Mouse (Mus musculus) midbrain, embryonic 13.5 days (tissue): ENCODE measurements around the gene Rgs12. TPM values are rescaled to one million over a fixed set of nuclear protein-coding genes. Genes with fewer than 3 reads are reported as not detected.

Experiments
- ATAC-seq: fragments of 200-750 bp; cut with Nextera tagmentation; 2 replicates; pipeline ENCODE4 v1.8.0; 2017; ENCODE audit warnings: mild to moderate bottlenecking, moderate TSS enrichment, moderate library complexity
- H3K27ac ChIP-seq: fragments of 300-500 bp; sonication (generic); 2 replicates; pipeline ENCODE4 v1.5.1; 2015; ENCODE audit warnings: inconsistent platforms, mild to moderate bottlenecking, moderate library complexity
- H3K27me3 ChIP-seq: fragments of 300-500 bp; sonication (generic); 2 replicates; pipeline ENCODE4 v1.6.1; 2015; ENCODE audit warnings: mild to moderate bottlenecking, inconsistent platforms
- H3K36me3 ChIP-seq: fragments of 300-500 bp; sonication (generic); 2 replicates; pipeline ENCODE4 v1.6.1; 2015; ENCODE audit warnings: mild to moderate bottlenecking, inconsistent platforms
- H3K4me1 ChIP-seq: fragments of 300-500 bp; sonication (generic); replicated peaks from 2 replicates; pipeline ENCODE4 v1.6.1; 2015; ENCODE audit warnings: inconsistent platforms
- H3K4me2 ChIP-seq: fragments of 300-500 bp; sonication (generic); replicated peaks from 2 replicates; pipeline ENCODE4 v1.6.1; 2015; ENCODE audit warnings: moderate library complexity, mild to moderate bottlenecking, inconsistent platforms
- H3K4me3 ChIP-seq: fragments of 300-500 bp; sonication (generic); replicated peaks from 2 replicates; pipeline ENCODE4 v1.5.1; 2015; ENCODE audit warnings: mild to moderate bottlenecking, inconsistent platforms
- H3K9ac ChIP-seq: fragments of 300-500 bp; sonication (generic); replicated peaks from 2 replicates; pipeline ENCODE4 v1.6.1; 2015; ENCODE audit warnings: mild to moderate bottlenecking, inconsistent platforms
- H3K9me3 ChIP-seq: fragments of 300-500 bp; sonication (generic); 2 replicates; pipeline ENCODE4 v1.6.1; 2016; ENCODE audit warnings: mild to moderate bottlenecking, inconsistent platforms
- WGBS: fragments of 180-500 bp; shearing (Covaris S2); methylation state at CpG from one replicate; pipeline ENCODE4 v1.1.7; 2015; 5-methylcytosine and 5-hydroxymethylcytosine counted together
- polyA plus RNA-seq: library from polyadenylated mRNA; unstranded; fragments of >200 nt; fragmentation: Nextera tagmentation; extraction: Ambion mirVana; gene quantifications from 2 replicates; pipeline ENCODE4 v1.2.1, GENCODE M21; 2015

The Rgs12 gene
- polyA plus RNA-seq, 1 experiment from 2014 or later, result 72.3 TPM

- H3K27ac ChIP-seq, result no peak overlapping the region
- H3K9me3 ChIP-seq, result 0 out of 2 replicates have a peak, but pooled peaks cover 4% of the 10 kb centered on the region
- no peak overlapping the region for H3K4me2 ChIP-seq
- no peak overlapping the region for H3K4me3 ChIP-seq
- H3K27me3 ChIP-seq, result no peaks in the 10 kb centered on the region
- 74% methylated on average over 5 of the region's 5 CpGs for WGBS
- H3K9ac ChIP-seq, result no peak overlapping the region
- no peaks in the 10 kb centered on the region for H3K4me1 ChIP-seq
- no peaks in the 10 kb centered on the region for H3K36me3 ChIP-seq
- no peak for ATAC-seq
These were observed 101.3 kb downstream of the Rgs12 start for GRCm38 (mm10) chr5:35050541-35050940.

- no peak overlapping the region for H3K4me2 ChIP-seq
- H3K27me3 ChIP-seq, result peaks cover 31% of the 10 kb centered on the region
- no peak overlapping the region for H3K9ac ChIP-seq
- H3K27ac ChIP-seq, result no peak overlapping the region
- peaks cover 20% of the 10 kb centered on the region for H3K4me1 ChIP-seq
- H3K9me3 ChIP-seq, result 0 out of 2 replicates have a peak, but pooled peaks cover 4% of the 10 kb centered on the region
- no peak for ATAC-seq
- H3K36me3 ChIP-seq, result no peaks in the 10 kb centered on the region
- WGBS, result 93% methylated on average over 3 of the region's 3 CpGs
- no peak overlapping the region for H3K4me3 ChIP-seq
These were observed 105.4 kb downstream of the Rgs12 start for GRCm38 (mm10) chr5:35054628-35055027.

DNA sequence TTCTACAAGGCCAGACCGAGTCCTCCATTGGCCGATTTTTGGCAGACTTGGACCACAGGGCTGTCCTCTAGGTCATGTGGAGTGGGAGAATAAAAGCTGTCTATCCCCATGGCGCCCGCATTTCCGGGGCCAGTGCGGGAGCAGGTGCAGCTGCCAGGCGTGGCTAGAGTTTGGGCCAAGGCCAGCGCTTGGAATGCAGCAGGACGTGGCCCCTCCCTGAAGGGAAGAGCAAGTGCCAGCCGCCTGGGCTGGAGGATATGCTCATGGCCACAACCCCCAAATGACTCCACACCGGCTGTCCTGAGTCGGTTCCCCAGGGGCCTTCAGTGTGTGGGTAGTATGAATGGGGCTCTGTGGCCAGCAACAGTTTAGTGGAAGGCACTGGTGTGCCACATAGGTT is 105.8 kb downstream of the Rgs12 start:
- 0 out of 2 replicates have a peak, but pooled peaks cover 4% of the 10 kb centered on the region for H3K9me3 ChIP-seq
- no peak overlapping the region for H3K27ac ChIP-seq
- peaks cover 20% of the 10 kb centered on the region for H3K4me1 ChIP-seq
- 76% methylated on average over 12 of the region's 12 CpGs for WGBS
- no peak overlapping the region for H3K9ac ChIP-seq
- no peaks in the 10 kb centered on the region for H3K36me3 ChIP-seq
- no peak overlapping the region for H3K4me2 ChIP-seq
- H3K4me3 ChIP-seq, result no peak overlapping the region
- ATAC-seq, result no peak
- peaks cover 31% of the 10 kb centered on the region for H3K27me3 ChIP-seq

DNA sequence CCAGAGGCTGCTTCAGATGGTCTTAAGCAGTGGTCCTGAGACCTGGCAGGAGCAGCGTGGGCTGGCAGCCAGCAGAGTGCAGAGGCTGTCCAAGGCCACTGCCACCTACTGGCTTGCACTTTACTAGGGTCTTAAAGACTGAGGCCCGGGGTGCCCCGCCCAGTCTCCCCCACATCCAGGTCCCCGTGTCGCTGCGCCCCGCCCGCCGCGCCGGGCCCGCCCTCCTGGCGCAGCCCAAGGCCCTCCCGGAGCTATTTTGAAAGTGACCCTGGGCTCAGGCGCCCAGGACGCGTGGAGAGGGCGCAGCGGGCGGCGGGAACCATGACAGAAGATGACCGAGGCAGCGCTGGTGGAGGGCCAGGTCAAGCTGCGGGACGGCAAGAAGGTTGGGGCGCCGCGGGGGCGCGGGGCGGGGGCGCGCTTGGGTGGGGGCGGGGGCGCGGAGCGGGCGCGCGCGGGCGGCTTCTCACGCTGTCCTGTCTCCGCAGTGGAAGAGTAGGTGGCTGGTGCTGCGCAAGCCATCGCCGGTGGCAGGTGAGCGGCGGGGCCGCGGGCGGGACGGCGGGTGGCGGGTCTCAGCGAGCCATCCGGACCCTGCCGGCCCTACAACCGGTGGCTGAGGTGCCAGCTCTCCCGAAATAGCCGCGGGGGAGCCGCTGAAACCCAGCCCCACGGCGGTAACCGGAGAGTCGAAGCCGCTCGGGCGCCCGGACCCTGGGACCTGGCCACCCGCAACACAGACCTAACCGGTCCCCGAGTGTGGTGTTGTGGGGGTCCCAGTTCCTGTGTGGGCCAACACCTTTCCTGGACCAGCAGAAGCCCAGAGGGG is 107.6 kb downstream of the Rgs12 start, which contains the start of gene Dok7:
TSS of gene Dok7 (plus strand) at position 163 of the 829 bp plus-strand sequence.
- Histone ChIP-seq H3K4me1 (peaks cover 20% of the 10 kb centered on the region), H3K9me3 (0 out of 2 replicates have a peak, but pooled peaks cover under 1% of the 10 kb centered on the region), H3K4me3 (peak within 1 kb of the TSS; percentile 54), H3K9ac (peak within 1 kb of the TSS; percentile 73), H3K27ac (no peak within 1 kb of the TSS; the same call in 1 of the 2 replicates), H3K27me3 (peaks cover 31% of the 10 kb centered on the region), H3K36me3 (no peaks in the 10 kb centered on the region), H3K4me2 (peak within 1 kb of the TSS; percentile 90)
- ATAC-seq, result peak; percentile 66
- under 1% methylated on average over 60 of the region's 74 CpGs for WGBS

- H3K4me3 ChIP-seq, result peak overlapping the region; percentile 54
- ATAC-seq, result no peak
- peak overlapping the region; percentile 90 for H3K4me2 ChIP-seq
- peaks cover 31% of the 10 kb centered on the region for H3K27me3 ChIP-seq
- H3K27ac ChIP-seq, result no peak overlapping the region
- no peaks in the 10 kb centered on the region for H3K9me3 ChIP-seq
- H3K4me1 ChIP-seq, result peaks cover 20% of the 10 kb centered on the region
- peak overlapping the region; percentile 73; the same call in 1 of the 2 replicates for H3K9ac ChIP-seq
- no peaks in the 10 kb centered on the region for H3K36me3 ChIP-seq
- 19% methylated on average over 4 of the region's 4 CpGs for WGBS
These were observed 108.3 kb downstream of the Rgs12 start for GRCm38 (mm10) chr5:35057582-35057981.

GRCm38 (mm10) chr5:35058216-35058615 is 109.0 kb downstream of the Rgs12 start:
- no peak overlapping the region for H3K27ac ChIP-seq
- peaks cover 20% of the 10 kb centered on the region for H3K4me1 ChIP-seq
- H3K9me3 ChIP-seq, result no peaks in the 10 kb centered on the region
- 61% methylated on average over 1 of the region's 1 CpGs for WGBS
- no peak for ATAC-seq
- peak overlapping the region; percentile 90; the same call in 1 of the 2 replicates for H3K4me2 ChIP-seq
- peak overlapping the region; percentile 54; the same call in 1 of the 2 replicates for H3K4me3 ChIP-seq
- H3K9ac ChIP-seq, result no peak overlapping the region
- H3K36me3 ChIP-seq, result no peaks in the 10 kb centered on the region
- H3K27me3 ChIP-seq, result peaks cover 31% of the 10 kb centered on the region

DNA sequence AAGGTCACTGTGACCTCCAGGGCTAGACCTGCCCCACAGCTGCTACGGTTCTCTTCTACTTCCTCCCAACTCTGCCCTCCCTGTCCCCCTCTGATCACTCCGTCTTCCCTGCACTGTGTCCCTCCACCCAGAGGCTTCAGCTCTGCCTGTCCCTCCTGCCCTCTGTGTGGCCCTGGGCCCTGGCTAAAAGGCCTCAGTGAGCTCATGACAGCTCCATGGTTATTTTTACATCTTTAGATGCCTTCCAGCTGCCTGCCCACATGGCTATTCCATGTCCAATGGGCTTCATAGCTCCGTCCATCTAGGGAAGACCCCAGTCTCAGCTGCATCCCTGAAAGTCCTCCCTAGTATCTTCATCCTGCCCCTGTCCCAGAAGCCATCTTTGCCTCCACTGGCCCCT is 110.9 kb downstream of the Rgs12 start:
- Histone ChIP-seq H3K9me3 (no peaks in the 10 kb centered on the region), H3K4me3 (no peak overlapping the region), H3K27me3 (peaks cover 31% of the 10 kb centered on the region), H3K4me1 (peaks cover 20% of the 10 kb centered on the region), H3K4me2 (no peak overlapping the region), H3K27ac (no peak overlapping the region), H3K36me3 (no peaks in the 10 kb centered on the region), H3K9ac (no peak overlapping the region)
- no peak for ATAC-seq
- WGBS, result 73% methylated on average over 3 of the region's 3 CpGs

GRCm38 (mm10) chr5:35069841-35070240 is 120.6 kb downstream of the Rgs12 start:
- WGBS, result 83% methylated on average over 2 of the region's 2 CpGs
- no peaks in the 10 kb centered on the region for H3K9me3 ChIP-seq
- no peak overlapping the region for H3K4me3 ChIP-seq
- H3K4me2 ChIP-seq, result no peak overlapping the region
- no peak overlapping the region for H3K9ac ChIP-seq
- no peak overlapping the region for H3K27ac ChIP-seq
- no peaks in the 10 kb centered on the region for H3K36me3 ChIP-seq
- H3K4me1 ChIP-seq, result peaks cover 16% of the 10 kb centered on the region; the same call in 1 of the 2 replicates
- ATAC-seq, result no peak
- H3K27me3 ChIP-seq, result no peaks in the 10 kb centered on the region

- H3K4me2 ChIP-seq, result no peak overlapping the region
- no peak overlapping the region for H3K27ac ChIP-seq
- 83% methylated on average over 8 of the region's 8 CpGs for WGBS
- H3K4me1 ChIP-seq, result peaks cover 16% of the 10 kb centered on the region; the same call in 1 of the 2 replicates
- H3K27me3 ChIP-seq, result no peaks in the 10 kb centered on the region
- no peaks in the 10 kb centered on the region for H3K36me3 ChIP-seq
- ATAC-seq, result no peak
- H3K9me3 ChIP-seq, result no peaks in the 10 kb centered on the region
- H3K9ac ChIP-seq, result no peak overlapping the region
- no peak overlapping the region for H3K4me3 ChIP-seq
These were observed 121.1 kb downstream of the Rgs12 start for GRCm38 (mm10) chr5:35070314-35070713.

DNA sequence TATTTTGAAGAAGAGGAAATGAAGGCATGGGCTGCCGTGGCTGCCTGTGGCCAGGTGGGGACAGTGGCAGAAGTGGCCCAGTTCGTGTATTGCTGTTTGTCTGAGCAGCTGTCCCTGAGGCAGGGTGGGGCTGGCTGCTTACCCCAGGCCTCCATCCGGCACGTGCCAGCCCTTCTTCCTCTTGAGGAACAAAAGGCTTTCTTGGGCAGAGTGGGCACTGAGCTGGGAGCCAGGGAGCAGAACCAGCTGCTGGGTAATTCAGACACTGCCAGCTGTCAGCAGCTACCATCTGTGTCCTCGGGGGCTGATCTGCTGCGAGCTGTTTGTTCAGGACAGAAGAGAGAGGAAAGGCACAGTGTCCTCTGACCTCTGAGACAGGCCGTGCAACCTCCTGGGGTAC is 121.7 kb downstream of the Rgs12 start:
- Histone ChIP-seq H3K4me1 (peaks cover 16% of the 10 kb centered on the region; the same call in 1 of the 2 replicates), H3K4me3 (no peak overlapping the region), H3K9me3 (no peaks in the 10 kb centered on the region), H3K27me3 (no peaks in the 10 kb centered on the region), H3K36me3 (no peaks in the 10 kb centered on the region), H3K4me2 (no peak overlapping the region), H3K27ac (no peak overlapping the region), H3K9ac (no peak overlapping the region; the same call in 1 of the 2 replicates)
- peak; percentile 77 for ATAC-seq
- WGBS, result 42% methylated on average over 7 of the region's 7 CpGs

DNA sequence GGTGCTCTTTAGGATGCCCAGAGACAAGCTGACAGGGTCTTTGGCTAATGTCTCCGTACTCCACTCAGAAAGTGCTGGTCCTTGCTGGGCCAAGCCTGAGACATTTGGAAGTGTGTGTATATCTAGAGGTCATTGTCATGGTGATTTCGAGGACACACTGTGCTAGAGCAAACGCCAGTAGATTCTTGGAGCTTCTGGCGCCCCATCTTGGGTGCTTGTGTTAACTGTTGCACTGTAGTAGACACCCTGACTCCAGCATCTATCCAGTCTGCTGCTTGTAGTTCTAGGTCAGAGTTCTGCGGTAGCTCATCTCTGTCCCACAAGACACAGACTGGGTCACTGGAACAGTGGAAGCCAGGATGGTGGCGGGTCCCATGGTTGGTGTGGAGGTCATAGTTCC is 122.6 kb downstream of the Rgs12 start:
- ATAC-seq, result no peak
- Histone ChIP-seq H3K4me3 (no peak overlapping the region), H3K27me3 (no peaks in the 10 kb centered on the region), H3K4me1 (peaks cover 16% of the 10 kb centered on the region; the same call in 1 of the 2 replicates), H3K36me3 (no peaks in the 10 kb centered on the region), H3K4me2 (no peak overlapping the region), H3K9ac (no peak overlapping the region), H3K27ac (no peak overlapping the region), H3K9me3 (no peaks in the 10 kb centered on the region)
- WGBS, result 95% methylated on average over 6 of the region's 6 CpGs

DNA sequence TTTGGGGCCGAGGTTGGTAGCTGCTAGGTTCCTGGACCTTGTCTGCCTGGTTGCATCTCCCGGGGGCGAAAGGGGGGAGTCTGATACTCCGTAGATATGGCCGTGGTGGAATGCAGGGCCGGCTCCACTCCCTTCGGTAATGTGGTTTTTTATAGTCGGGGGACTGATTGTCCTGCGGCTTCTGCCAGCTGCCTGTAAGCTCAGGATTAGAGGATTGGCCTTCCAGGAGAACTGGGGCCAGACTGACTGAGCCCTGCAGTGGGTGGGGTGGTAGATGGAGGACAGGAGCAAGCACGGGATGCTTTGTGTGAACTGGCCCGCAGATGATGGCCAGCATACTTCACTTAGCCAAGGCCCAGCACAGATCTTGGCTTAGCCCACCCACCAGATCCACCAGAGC is 124.0 kb downstream of the Rgs12 start:
- no peak for ATAC-seq
- Histone ChIP-seq H3K4me3 (no peak overlapping the region), H3K36me3 (no peaks in the 10 kb centered on the region), H3K4me1 (peaks cover 16% of the 10 kb centered on the region; the same call in 1 of the 2 replicates), H3K27me3 (no peaks in the 10 kb centered on the region), H3K9me3 (no peaks in the 10 kb centered on the region), H3K4me2 (no peak overlapping the region), H3K27ac (no peak overlapping the region), H3K9ac (no peak overlapping the region)
- whole genome bisulfite sequencing, result 82% methylated on average over 11 of the region's 11 CpGs
